ENCODE assay signal across 9 mouse cellular contexts in genomic region chr13:49020152-49020551, GRCm38 (mm10). TPM values are rescaled to one million over a fixed set of nuclear protein-coding genes. Genes with fewer than 3 reads are reported as not detected.
DNase-seq lines count a peak whose midpoint lies in the region; ATAC-seq and TF ChIP-seq lines count a peak whose summit lies in the region.
"Had no signal": no experiment of that assay in that cellular context is flagged by ENCODE, and none has a peak within 500 bp of the region (broad histone marks: within the 10 kb centered on the region; RNA-seq: fewer than 3 reads in every experiment).

No protein-coding gene starts in this region.

- H3K4me3 ChIP-seq in hindbrain, embryonic 11.5 days (ENCODE audit: low read depth, low read length) = no peak overlapping the region
- H3K4me3 ChIP-seq in hindbrain, postnatal 0 days (ENCODE audit: low read length) = no peak overlapping the region
- no peak overlapping the region for H3K4me3 ChIP-seq in ES-E14 (ENCODE audit: insufficient read depth in 1 of 2, low read depth in 1 of 2, low read length in 2 of 2, poor library complexity in 1 of 2, severe bottlenecking in 1 of 2)
- no peak overlapping the region for H3K4me3 ChIP-seq in liver, embryonic 12.5 days

- peak; percentile 64 for ATAC-seq in hindbrain, embryonic 11.5 days (ENCODE audit: low FRiP score)
- ATAC-seq in hindbrain, postnatal 0 days = no peak
- peak; percentile 63 for ATAC-seq in liver, embryonic 12.5 days
- ATAC-seq in monocyte, adult 5-6 weeks (replicated peaks; ENCODE audit: insufficient number of reproducible peaks, low FRiP score, low TSS enrichment, poor library complexity, severe bottlenecking) = no peak

- DNase-seq in hindbrain, embryonic 11.5 days (ENCODE audit: low spot score) = peak; percentile 56
- no peak for DNase-seq in hindbrain, postnatal 0 days (ENCODE audit: low spot score)
- no peak for DNase-seq in ES-E14 (ENCODE audit: low read depth, low spot score)
- peak; percentile 79 for DNase-seq in gastrocnemius, postnatal 25 days
- no peak for DNase-seq in c-Kit-positive CD71-positive TER-119-positive erythroid progenitor cells, embryonic 14.5 days (ENCODE audit: low spot score)
- DNase-seq in right cerebral cortex, postnatal 4 days = no peak
- DNase-seq: cerebellum, postnatal 36 days had no signal

- no peak overlapping the region for H3K4me2 ChIP-seq in hindbrain, embryonic 11.5 days (replicated peaks; ENCODE audit: low read depth, low read length)
- no peak overlapping the region for H3K4me2 ChIP-seq in hindbrain, postnatal 0 days (ENCODE audit: low read depth, low read length)
- H3K4me2 ChIP-seq in liver, embryonic 12.5 days = no peak overlapping the region

- 0 out of 2 replicates have a peak, but pooled peaks cover 2% of the 10 kb centered on the region for H3K27me3 ChIP-seq in hindbrain, embryonic 11.5 days (ENCODE audit: control insufficient read depth, insufficient read depth, low read length)
- no peaks in the 10 kb centered on the region for H3K27me3 ChIP-seq in hindbrain, postnatal 0 days (ENCODE audit: insufficient read depth, low read length)
- peaks cover 3% of the 10 kb centered on the region; the same call in 1 of the 2 replicates for H3K27me3 ChIP-seq in liver, embryonic 12.5 days (replicated peaks)

- no peaks in the 10 kb centered on the region for H3K36me3 ChIP-seq in hindbrain, embryonic 11.5 days (ENCODE audit: control insufficient read depth, insufficient read depth, low read length)
- H3K36me3 ChIP-seq in hindbrain, postnatal 0 days (ENCODE audit: insufficient read depth, low read length) = no peaks in the 10 kb centered on the region
- no peaks in the 10 kb centered on the region for H3K36me3 ChIP-seq in ES-E14 (ENCODE audit: control insufficient read depth, insufficient read depth, low read length, poor library complexity, severe bottlenecking)
- no peaks in the 10 kb centered on the region for H3K36me3 ChIP-seq in liver, embryonic 12.5 days

- no peak for TF ChIP-seq CTCF in hindbrain, postnatal 0 days (IDR thresholded peaks at IDR 0.05; ENCODE audit: low read depth)

- no peak overlapping the region for H3K9ac ChIP-seq in hindbrain, embryonic 11.5 days (ENCODE audit: low read depth, low read length)
- no peak overlapping the region for H3K9ac ChIP-seq in hindbrain, postnatal 0 days (replicated peaks; ENCODE audit: low read length)
- H3K9ac ChIP-seq in ES-E14 (ENCODE audit: insufficient read depth, low read depth, low read length, poor library complexity, severe bottlenecking) = no peak overlapping the region
- no peak overlapping the region for H3K9ac ChIP-seq in liver, embryonic 12.5 days

- in situ Hi-C loops in ES-E14 (cut with MboI; ENCODE audit: low sequenced_read_pairs in 2 of 2, unreplicated experiment in 2 of 2) = loop anchor here in 1 of 2 experiments (25.0 kb wide), 1 partner anchor 358 kb away; the partner anchor contains the start of gene Barx1

- H3K9me3 ChIP-seq in hindbrain, embryonic 11.5 days (ENCODE audit: control insufficient read depth, low read length) = no peaks in the 10 kb centered on the region; the same call in 1 of the 2 replicates
- no peaks in the 10 kb centered on the region for H3K9me3 ChIP-seq in hindbrain, postnatal 0 days (ENCODE audit: low read length)
- no peaks in the 10 kb centered on the region for H3K9me3 ChIP-seq in ES-E14 (ENCODE audit: control insufficient read depth, insufficient read depth, low read depth, low read length)
- H3K9me3 ChIP-seq in liver, embryonic 12.5 days (replicated peaks) = peaks cover 6% of the 10 kb centered on the region

- no peak overlapping the region for H3K27ac ChIP-seq in hindbrain, embryonic 11.5 days (ENCODE audit: low read depth, low read length)
- no peak overlapping the region for H3K27ac ChIP-seq in hindbrain, postnatal 0 days
- H3K27ac ChIP-seq in ES-E14 (ENCODE audit: insufficient read depth, low read depth, low read length, poor library complexity, severe bottlenecking) = no peak overlapping the region
- H3K27ac ChIP-seq in liver, embryonic 12.5 days = no peak overlapping the region

- WGBS in hindbrain, embryonic 11.5 days = 59% methylated on average over 5 of the region's 5 CpGs
- WGBS in hindbrain, postnatal 0 days = 36% methylated on average over 5 of the region's 5 CpGs
- 50% methylated on average over 5 of the region's 5 CpGs for WGBS in liver, embryonic 12.5 days (ENCODE audit: insufficient replicate concordance)

- H3K4me1 ChIP-seq in hindbrain, embryonic 11.5 days (replicated peaks; ENCODE audit: control insufficient read depth, insufficient read depth, low read length) = peaks cover 1% of the 10 kb centered on the region; the same call in 1 of the 2 replicates
- H3K4me1 ChIP-seq in hindbrain, postnatal 0 days (ENCODE audit: insufficient read depth, low read length) = peaks cover 15% of the 10 kb centered on the region
- peaks cover 5 to 16% of the 10 kb centered on the region in 2 experiments; a peak in 3 of 4 replicates for H3K4me1 ChIP-seq in ES-E14 (ENCODE audit: control insufficient read depth in 2 of 2, insufficient read depth in 2 of 2, low read length in 2 of 2, poor library complexity in 1 of 2)
- H3K4me1 ChIP-seq in liver, embryonic 12.5 days = peaks cover 19% of the 10 kb centered on the region

TF ChIP-seq in ES-E14, 5 proteins besides CTCF, POLR2A, EP300 and RAD21:
- TF ChIP-seq MAFK (IDR thresholded peaks at IDR 0.05; ENCODE audit: insufficient read depth, low read depth, low read length) (0 out of 2 replicates have a peak, but pooled peaks have one; percentile 17), HCFC1 (IDR thresholded peaks at IDR 0.05; ENCODE audit: borderline replicate concordance, insufficient read depth, low read length) (no peak)
TF ChIP-seq in ES-E14: peak in this region for 1.

RNA-seq across cellular contexts. Expression of gene Fam120a, which starts 52.3 kb away (rescaled TPM):
- polyA plus RNA-seq in hindbrain, embryonic 11.5 days (2014; fragmentation: Nextera tagmentation; extraction: Ambion mirVana) = 18.7 and 24.9 TPM in 2 replicates
- total RNA-seq in hindbrain, postnatal 0 days (2014; rRNA removed) = 68.3 and 76.3 TPM in 2 replicates
- polyA plus RNA-seq in hindbrain, postnatal 0 days (2015; fragmentation: Nextera tagmentation; extraction: Ambion mirVana) = 10.3 and 11.1 TPM in 2 replicates
- 111 and 135 TPM in 2 replicates for total RNA-seq in ES-E14 (2012; rRNA removed)
- 100 to 1,000 TPM in 1 of 2 experiments, 10 to 100 TPM in 1; 99.0 to 102 TPM for total RNA-seq in gastrocnemius, postnatal 25 days (2021)
- polyA plus RNA-seq in liver, embryonic 12.5 days (2016; fragmentation: Nextera tagmentation; extraction: Ambion mirVana) = 19.5 and 20.1 TPM in 2 replicates
- 69.3 to 102 TPM (median 72.9 TPM) in 3 replicates for total RNA-seq in monocyte, adult 5-6 weeks (2017)

Comparison
In these comparisons a context has a peak if more than half of its experiments do, and no peak if none do; other contexts are left out.
1. ATAC-seq: peak in hindbrain, embryonic 11.5 days (single experiment) and liver, embryonic 12.5 days (single experiment); none in hindbrain, postnatal 0 days (single experiment) and monocyte, adult 5-6 weeks (single experiment).
2. DNase-seq: peak in hindbrain, embryonic 11.5 days (single experiment) and gastrocnemius, postnatal 25 days (single experiment); none in hindbrain, postnatal 0 days (single experiment), ES-E14 (single experiment), c-Kit-positive CD71-positive TER-119-positive erythroid progenitor cells, embryonic 14.5 days (single experiment) and right cerebral cortex, postnatal 4 days (single experiment).